Mouse (Mus musculus) T-helper 1 cell (primary cell): ENCODE data around the gene Dok3.

Source experiments
- in situ Hi-C: fragments of 300-600 bp; cut with MboI, MseI; formaldehyde crosslinking; loops from one replicate; pipeline ENCODE4 v1.15.1; 2025; ENCODE audit warnings: high pct_unique_total_duplicates

Gene Dok3

DNA sequence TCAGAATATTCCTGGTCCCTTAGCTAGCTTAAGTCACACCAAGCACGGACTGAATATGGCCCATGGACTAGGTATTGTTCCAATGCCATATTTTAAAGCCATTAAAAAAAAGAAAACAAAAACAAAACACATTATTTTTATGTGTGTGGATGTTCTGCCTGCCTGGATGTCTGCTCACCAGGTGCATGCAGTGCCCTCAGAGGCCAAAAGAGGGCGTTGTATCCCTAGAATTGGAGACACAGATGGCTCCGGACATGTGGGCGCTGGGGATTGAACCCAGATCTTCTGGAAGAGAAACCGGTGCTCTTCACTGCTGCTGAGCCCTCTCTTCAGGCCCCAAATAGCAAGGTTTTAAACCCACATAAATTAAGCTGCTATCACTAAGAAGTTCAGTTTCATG lies 51.1 kb downstream of the Dok3 start:
- in situ Hi-C loops: loop anchor here (5.0 kb wide), 1 partner anchor 34 kb away; the partner anchor contains the start of gene Pdlim7

- in situ Hi-C loops: loop anchor here (5.0 kb wide), 1 partner anchor 35 kb away; the partner anchor contains the start of gene Pdlim7
These were observed 51.6 kb downstream of the Dok3 start for GRCm38 (mm10) chr13:55477492-55477891.

- in situ Hi-C loops: loop anchor here (5.0 kb wide), 1 partner anchor 36 kb away; the partner anchor contains the start of gene Pdlim7
These were observed 52.8 kb downstream of the Dok3 start for GRCm38 (mm10) chr13:55476256-55476655.

DNA sequence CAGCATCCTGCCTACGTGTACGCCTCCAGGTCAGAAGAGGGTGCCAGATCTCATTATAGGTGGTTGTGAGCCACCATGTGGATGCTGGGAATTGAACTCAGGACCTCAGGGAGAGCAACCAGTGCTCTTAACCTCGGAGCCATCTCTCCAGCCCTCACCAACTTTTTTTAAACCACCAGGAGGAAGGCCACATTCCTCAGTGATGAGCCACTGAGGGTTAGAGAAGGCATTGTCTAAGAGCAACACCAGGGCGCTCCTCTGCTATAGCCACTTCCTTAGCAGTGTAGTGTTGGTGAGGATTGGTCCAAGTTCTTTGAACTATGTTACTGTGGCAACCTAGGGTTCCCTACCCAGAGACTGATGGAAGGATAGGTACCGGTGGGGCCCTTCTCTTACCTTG lies 53.3 kb downstream of the Dok3 start:
- in situ Hi-C loops: loop anchor here (5.0 kb wide), 1 partner anchor 37 kb away; the partner anchor contains the start of gene Pdlim7

DNA sequence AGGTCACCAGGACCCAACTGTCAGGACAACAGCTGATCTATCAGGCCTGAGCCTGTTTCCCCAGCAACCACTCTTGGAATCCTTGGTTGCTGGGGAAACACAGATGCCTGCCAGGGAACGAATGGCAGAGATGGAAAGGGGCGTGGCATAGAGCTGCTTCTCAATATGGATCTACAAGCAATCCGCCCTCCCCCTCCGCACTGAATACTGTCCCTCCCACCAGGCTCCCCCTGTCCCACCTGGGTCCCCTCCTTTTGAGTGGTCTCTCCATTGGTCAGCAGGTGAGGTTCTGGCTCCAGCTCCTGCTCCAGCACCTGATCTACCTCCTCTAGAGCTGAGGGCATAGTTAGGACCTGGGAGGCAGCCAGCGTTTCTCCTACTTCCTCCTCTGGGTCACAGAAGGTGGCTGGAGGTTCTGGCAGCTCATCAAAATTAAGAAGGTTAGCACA lies 54.5 kb downstream of the Dok3 start:
- in situ Hi-C loops: loop anchor here (5.0 kb wide), 1 partner anchor 38 kb away; the partner anchor contains the start of gene Pdlim7

GRCm38 (mm10) chr13:55473961-55474360 lies 55.1 kb downstream of the Dok3 start:
- in situ Hi-C loops: no loop called here
